Mouse (Mus musculus) forebrain, postnatal 0 days (tissue): ENCODE results near the gene Asf1a. TPM values are rescaled to one million over a fixed set of nuclear protein-coding genes. Genes with fewer than 3 reads are reported as not detected.

Experiments
- ATAC-seq: fragments of 200-750 bp; cut with Nextera tagmentation; 2 replicates; pipeline ENCODE4 v1.8.0; 2017; ENCODE audit warnings: mild to moderate bottlenecking, moderate library complexity
- DNase-seq: peaks from one replicate; pipeline ENCODE4 v3.0.0-alpha.2; 2015
- H3K27ac ChIP-seq: fragments of 300-500 bp; sonication (generic); 2 replicates; pipeline ENCODE4 v1.5.1; 2014; ENCODE audit warnings: low read depth, mild to moderate bottlenecking, antibody characterized with exemption, low read length, moderate library complexity, mixed read lengths
- H3K27me3 ChIP-seq: fragments of 300-500 bp; sonication (generic); 2 replicates; pipeline ENCODE4 v1.6.1; 2014; ENCODE audit warnings: mild to moderate bottlenecking, low read length, mixed read lengths; ENCODE audit not compliant: insufficient read depth
- H3K36me3 ChIP-seq: fragments of 300-500 bp; sonication (generic); 2 replicates; pipeline ENCODE4 v1.6.1; 2014; ENCODE audit warnings: mild to moderate bottlenecking, moderate library complexity; ENCODE audit not compliant: insufficient read depth
- H3K4me1 ChIP-seq: fragments of 300-500 bp; sonication (generic); 2 replicates; pipeline ENCODE4 v1.6.1; 2014; ENCODE audit warnings: antibody characterized with exemption; ENCODE audit not compliant: insufficient read depth
- H3K4me2 ChIP-seq: fragments of 300-500 bp; sonication (generic); 2 replicates; pipeline ENCODE4 v1.6.1; 2014; ENCODE audit warnings: low read depth, mild to moderate bottlenecking, moderate library complexity
- H3K4me3 ChIP-seq: fragments of 300-500 bp; sonication (generic); 2 replicates; pipeline ENCODE4 v1.5.1; 2014; ENCODE audit warnings: low read depth, low read length, mixed read lengths
- H3K9ac ChIP-seq: fragments of 300-500 bp; sonication (generic); 2 replicates; pipeline ENCODE4 v1.6.1; 2014; ENCODE audit warnings: mild to moderate bottlenecking
- H3K9me3 ChIP-seq: fragments of 300-500 bp; sonication (generic); 2 replicates; pipeline ENCODE4 v1.6.1; 2016; ENCODE audit warnings: low read length
- CTCF ChIP-seq: sonication (generic); IDR thresholded peaks from 2 replicates; pipeline ENCODE4 v1.5.1; 2016; ENCODE audit warnings: antibody characterized with exemption, control low read depth, low read depth
- WGBS: fragments of 180-500 bp; shearing (Covaris S2); extraction: QIAGEN DNeasy Blood & Tissue Kit; methylation state at CpG from one replicate; pipeline ENCODE4 v1.1.7; 2014; 5-methylcytosine and 5-hydroxymethylcytosine counted together
- polyA plus RNA-seq: library from polyadenylated mRNA; unstranded; fragments of >200 nt; fragmentation: Nextera tagmentation; extraction: Ambion mirVana; gene quantifications from 2 replicates; pipeline ENCODE4 v1.2.1, GENCODE M21; 2015
- total RNA-seq: library from RNA; depleted of rRNA; stranded (reverse); fragments of >200 nt; gene quantifications from 2 replicates; pipeline ENCODE4 v1.2.3, GENCODE M21; 2014; rRNA removed

Gene Asf1a
- total RNA-seq (39.1 and 40.6 TPM in 2 replicates), polyA plus RNA-seq (62.1 and 72.8 TPM in 2 replicates)

DNA sequence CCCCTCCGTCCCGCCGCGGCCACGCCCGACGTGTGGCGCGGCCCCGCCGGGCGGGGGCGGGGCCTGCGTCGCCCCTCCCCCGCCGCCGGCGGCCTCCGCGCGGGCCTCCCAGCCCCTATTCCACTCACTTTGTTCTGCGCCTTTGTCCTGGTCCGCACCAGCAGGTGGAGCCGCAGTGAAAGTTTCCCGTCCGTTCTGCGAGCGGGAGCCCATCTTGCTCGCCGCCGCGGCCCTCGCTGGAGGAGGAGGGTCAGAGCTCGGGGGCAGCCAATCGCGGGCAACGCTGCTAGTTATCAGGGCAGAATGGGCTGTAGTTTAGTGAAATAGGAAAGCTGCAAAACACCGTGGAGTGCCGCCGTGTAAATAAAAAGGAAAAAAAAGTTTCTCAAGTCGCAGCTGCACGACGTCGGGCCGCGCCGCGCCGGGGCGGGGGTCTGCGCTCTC lies at the start of gene Asf1a:
Gene Asf1a (plus strand): TSS at position 81 of the 444 bp plus-strand sequence.
- H3K36me3 ChIP-seq = no peaks in the 10 kb centered on the region
- H3K4me3 ChIP-seq = peak within 1 kb of the TSS; percentile 93
- H3K27me3 ChIP-seq = no peaks in the 10 kb centered on the region
- H3K4me2 ChIP-seq = peak within 1 kb of the TSS; percentile 78
- WGBS = 1% methylated on average over 45 of the region's 52 CpGs
- H3K9me3 ChIP-seq = no peaks in the 10 kb centered on the region
- DNase-seq (peak; percentile 97), ATAC-seq (peak; percentile 96)
- H3K4me1 ChIP-seq = peaks cover 15% of the 10 kb centered on the region
- TF ChIP-seq CTCF = peak; percentile 72
- peak within 1 kb of the TSS; percentile 99 for H3K27ac ChIP-seq
- H3K9ac ChIP-seq = peak within 1 kb of the TSS; percentile 80

DNA sequence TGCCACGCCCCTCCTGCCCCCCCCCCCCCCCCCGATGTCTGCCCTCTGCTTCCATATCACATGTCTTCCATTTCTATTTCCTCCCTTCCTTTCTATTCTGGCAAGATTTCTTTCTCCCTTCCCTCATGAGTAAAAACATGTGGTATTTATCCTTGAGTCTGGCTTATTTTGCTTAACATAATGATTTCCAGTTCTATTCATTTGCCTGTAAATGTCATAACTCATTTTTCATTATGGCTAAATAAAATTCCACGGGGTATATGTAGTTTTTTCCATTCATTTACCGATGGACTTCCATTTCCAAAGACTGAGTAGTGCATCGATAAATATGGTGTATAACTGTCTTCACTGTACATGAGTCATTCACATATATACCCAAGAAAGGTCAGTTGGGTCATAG lies 34.6 kb upstream of the Asf1a start:
- Histone ChIP-seq H3K4me3 (no peak overlapping the region), H3K4me2 (no peak overlapping the region), H3K27ac (no peak overlapping the region), H3K4me1 (no peaks in the 10 kb centered on the region), H3K9ac (no peak overlapping the region), H3K9me3 (no peaks in the 10 kb centered on the region), H3K27me3 (no peaks in the 10 kb centered on the region), H3K36me3 (no peaks in the 10 kb centered on the region)
- no peak for TF ChIP-seq CTCF
- 84% methylated on average over 5 of the region's 5 CpGs for WGBS
- no peak for ATAC-seq
- no peak for DNase-seq

DNA sequence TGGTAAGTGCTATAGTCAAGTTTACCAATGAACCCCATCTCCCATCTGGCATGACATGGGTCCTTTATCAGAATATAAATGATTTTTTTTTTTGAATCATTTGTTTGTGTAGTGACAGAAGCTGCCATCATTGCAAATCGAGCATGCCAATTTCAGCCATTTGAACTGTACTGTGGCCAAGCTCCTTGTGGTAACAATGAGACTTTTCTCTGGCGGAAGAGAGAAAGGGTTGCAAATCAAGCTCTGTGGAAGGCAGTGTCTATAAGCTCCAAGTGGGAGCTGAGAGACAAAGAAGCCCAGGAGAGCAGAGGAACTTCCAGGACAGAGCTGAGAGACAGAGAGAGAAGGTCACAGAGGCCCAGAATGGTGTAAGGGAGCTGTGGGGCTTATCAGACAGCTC lies 31.0 kb upstream of the Asf1a start:
- no peak for ATAC-seq
- TF ChIP-seq CTCF = no peak
- Histone ChIP-seq H3K9ac (no peak overlapping the region), H3K36me3 (no peaks in the 10 kb centered on the region), H3K9me3 (no peaks in the 10 kb centered on the region), H3K4me3 (no peak overlapping the region), H3K27ac (no peak overlapping the region), H3K27me3 (no peaks in the 10 kb centered on the region), H3K4me2 (no peak overlapping the region), H3K4me1 (no peaks in the 10 kb centered on the region)
- DNase-seq = no peak
- WGBS = 61% methylated on average over 2 of the region's 2 CpGs

DNA sequence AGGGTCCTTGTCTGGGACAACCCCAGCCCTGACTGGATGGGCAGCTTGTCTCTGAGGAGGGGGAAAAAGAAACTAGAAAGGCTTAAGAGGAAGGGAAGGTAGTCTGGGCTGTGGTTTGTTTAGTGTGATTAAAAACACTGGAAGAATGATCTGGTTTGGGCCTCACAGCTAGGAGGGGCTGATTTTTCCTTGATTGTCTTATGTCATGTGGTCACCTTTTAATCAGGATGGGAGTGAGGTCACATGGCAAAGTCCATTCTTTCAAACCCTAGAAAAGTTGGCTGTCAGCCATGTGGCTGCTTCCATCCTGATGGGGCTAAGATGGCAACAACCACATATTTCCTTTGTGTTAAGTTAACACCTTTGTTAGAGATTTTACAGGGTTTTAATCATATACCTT lies 28.0 kb upstream of the Asf1a start:
- H3K27ac ChIP-seq = no peak overlapping the region
- ATAC-seq (no peak), DNase-seq (no peak)
- H3K9me3 ChIP-seq = no peaks in the 10 kb centered on the region
- no peak overlapping the region for H3K4me3 ChIP-seq
- H3K27me3 ChIP-seq = no peaks in the 10 kb centered on the region
- no peaks in the 10 kb centered on the region for H3K36me3 ChIP-seq
- H3K4me2 ChIP-seq = no peak overlapping the region
- no peak for TF ChIP-seq CTCF
- no peaks in the 10 kb centered on the region for H3K4me1 ChIP-seq
- H3K9ac ChIP-seq = no peak overlapping the region

DNA sequence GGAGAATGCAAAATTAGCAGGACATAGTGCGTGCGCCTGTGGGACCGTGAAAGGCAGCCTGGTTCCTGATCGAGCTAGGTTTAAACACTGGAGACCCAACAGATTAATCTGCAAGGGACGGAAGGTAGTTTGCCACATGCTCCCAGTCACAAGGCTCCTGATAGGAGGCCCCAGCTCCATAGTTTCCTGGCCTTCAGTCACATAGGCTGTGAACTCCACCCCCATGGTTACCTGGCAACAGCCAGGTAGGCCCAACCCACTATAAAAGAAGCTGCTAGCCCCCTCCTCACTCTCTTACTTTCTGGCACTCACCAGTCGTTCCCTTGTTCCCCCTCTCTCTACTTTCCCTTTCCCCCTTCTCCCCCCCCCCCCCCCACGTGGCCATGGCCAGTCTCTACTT lies 16.4 kb upstream of the Asf1a start:
- H3K9me3 ChIP-seq = no peaks in the 10 kb centered on the region
- no peaks in the 10 kb centered on the region for H3K27me3 ChIP-seq
- ATAC-seq (peak; percentile 59), DNase-seq (no peak)
- 25% methylated on average over 6 of the region's 7 CpGs for WGBS
- H3K4me2 ChIP-seq = peak overlapping the region; percentile 57
- no peaks in the 10 kb centered on the region for H3K36me3 ChIP-seq
- no peak for TF ChIP-seq CTCF
- H3K4me1 ChIP-seq = no peaks in the 10 kb centered on the region
- H3K9ac ChIP-seq = no peak overlapping the region
- H3K4me3 ChIP-seq = peak overlapping the region; percentile 32; the same call in 1 of the 2 replicates
- no peak overlapping the region for H3K27ac ChIP-seq

DNA sequence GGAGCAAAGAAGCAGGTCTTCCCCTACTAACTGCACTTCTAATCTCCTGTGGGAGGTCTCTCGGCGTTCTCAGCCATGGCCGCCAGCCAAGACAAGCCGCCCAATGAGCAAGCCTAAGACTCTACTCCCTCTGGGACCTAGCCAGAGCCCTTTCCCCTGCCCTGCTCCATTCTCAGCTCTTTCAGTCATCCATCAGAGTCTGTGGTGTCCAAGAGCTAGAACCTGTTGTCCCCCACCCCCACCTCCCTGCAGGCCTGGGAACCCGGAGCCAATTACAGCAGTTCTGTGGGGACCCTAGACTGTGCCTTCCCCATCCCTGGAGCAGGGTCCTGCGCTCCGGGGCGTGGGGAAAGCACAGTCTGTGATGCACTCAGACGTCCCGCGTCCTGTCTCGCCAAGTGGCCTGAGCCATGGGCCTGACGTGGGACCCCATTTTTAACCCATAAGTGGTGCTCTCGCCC lies 15.9 kb upstream of the Asf1a start:
- Histone ChIP-seq H3K4me1 (no peaks in the 10 kb centered on the region), H3K4me2 (peak overlapping the region; percentile 57), H3K9ac (peak overlapping the region; percentile 45), H3K36me3 (no peaks in the 10 kb centered on the region), H3K9me3 (no peaks in the 10 kb centered on the region), H3K27me3 (no peaks in the 10 kb centered on the region), H3K4me3 (peak overlapping the region; percentile 32), H3K27ac (no peak overlapping the region)
- ATAC-seq = peak; percentile 92
- 3% methylated on average over 14 of the region's 14 CpGs for WGBS
- TF ChIP-seq CTCF = no peak
- peak; percentile 67 for DNase-seq

DNA sequence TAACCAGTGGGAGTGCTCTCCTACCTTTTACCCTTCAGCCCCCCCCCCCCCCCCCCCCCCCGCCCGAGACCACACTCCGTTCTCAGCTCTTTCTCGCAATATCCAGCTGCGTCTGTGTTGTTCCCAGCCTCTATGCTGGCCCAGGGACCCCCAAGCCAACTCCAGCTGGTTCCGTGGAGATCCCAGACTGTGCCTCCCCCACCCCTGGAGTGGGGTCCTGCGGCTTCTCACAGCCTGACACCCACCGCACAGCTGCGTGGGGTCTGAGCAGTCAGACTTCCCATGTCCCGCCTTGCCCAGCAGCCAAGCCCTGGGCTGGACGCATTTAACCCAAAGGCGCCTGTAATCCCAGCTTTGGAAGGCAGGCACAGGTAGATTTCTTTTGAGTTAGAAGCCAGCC lies 15.5 kb upstream of the Asf1a start:
- Histone ChIP-seq H3K9me3 (no peaks in the 10 kb centered on the region), H3K4me3 (peak overlapping the region; percentile 32), H3K36me3 (no peaks in the 10 kb centered on the region), H3K27ac (no peak overlapping the region), H3K27me3 (no peaks in the 10 kb centered on the region), H3K4me2 (peak overlapping the region; percentile 57), H3K4me1 (no peaks in the 10 kb centered on the region), H3K9ac (peak overlapping the region; percentile 45; the same call in 1 of the 2 replicates)
- TF ChIP-seq CTCF = no peak
- ATAC-seq (peak; percentile 65), DNase-seq (no peak)
- WGBS = 15% methylated on average over 9 of the region's 12 CpGs
